19 mouse cellular contexts compared by ENCODE assay signal in the genomic region with DNA sequence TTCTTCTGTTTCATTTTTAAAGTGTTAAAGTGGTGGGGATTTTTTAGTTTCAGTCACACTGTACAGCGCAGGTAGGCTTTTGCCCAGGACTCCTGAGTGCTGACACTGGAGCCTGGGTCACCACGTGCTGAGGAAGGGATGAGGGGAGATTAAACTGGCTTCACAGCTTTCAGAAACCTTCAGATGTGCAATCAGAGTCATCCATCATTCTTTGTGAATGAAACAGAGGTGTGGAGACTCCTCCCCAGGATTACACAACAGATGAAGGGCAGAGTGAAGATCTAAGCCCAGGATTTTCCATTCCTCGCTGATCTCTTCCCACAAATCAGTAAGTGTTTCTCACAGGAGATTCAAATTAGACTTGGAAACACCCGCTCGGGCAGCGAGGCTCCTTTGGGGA.
"Had no signal": no experiment of that assay in that cellular context is flagged by ENCODE, and none has a peak within 500 bp of the region (broad histone marks: within the 10 kb centered on the region; RNA-seq: fewer than 3 reads in every experiment).

No protein-coding gene starts in this region.

- H3K4me2 ChIP-seq: liver, embryonic 13.5 days; midbrain, embryonic 11.5 days; neural tube, embryonic 12.5 days; neural tube, embryonic 15.5 days had no signal

- DNase-seq: kidney, adult 18-20 months; kidney, postnatal 25 days; layer of hippocampus, adult 9-11 months; liver, embryonic 13.5 days; lung, adult 2 months; lung, postnatal 14 days; lung, postnatal 4 days; midbrain, embryonic 14.5 days; right cerebral cortex, adult 18-20 months; right cerebral cortex, postnatal 25 days; spleen, adult 18-20 months; thymus, adult 2 months; thymus, postnatal 14 days had no signal

- H3K9ac ChIP-seq: liver, embryonic 13.5 days; neural tube, embryonic 12.5 days; neural tube, embryonic 15.5 days had no signal

- ATAC-seq: intestine, embryonic 16.5 days had no signal

- H3K9me3 ChIP-seq: liver, embryonic 13.5 days; neural tube, embryonic 12.5 days; neural tube, embryonic 15.5 days had no signal

- H3K4me1 ChIP-seq: liver, embryonic 13.5 days had no signal

- H3K27ac ChIP-seq: kidney, postnatal 0 days; layer of hippocampus, adult 2 months; liver, embryonic 13.5 days; neural tube, embryonic 12.5 days; neural tube, embryonic 15.5 days had no signal

- H3K27me3 ChIP-seq: liver, embryonic 13.5 days; neural tube, embryonic 12.5 days; neural tube, embryonic 15.5 days had no signal

- H3K4me3 ChIP-seq: layer of hippocampus, adult 2 months; liver, embryonic 13.5 days; neural tube, embryonic 12.5 days; neural tube, embryonic 15.5 days had no signal
